Mouse (Mus musculus): ENCODE results near the gene Rab13. TPM values are rescaled to one million over a fixed set of nuclear protein-coding genes. Genes with fewer than 3 reads are reported as not detected.

The Rab13 gene
- polyA plus RNA-seq (2015; fragmentation: Nextera tagmentation; extraction: Ambion mirVana) = 21.7 and 22.2 TPM in 2 replicates

- Histone ChIP-seq H3K4me3 (replicated peaks; ENCODE audit: low read length) (peak within 1 kb of the TSS; percentile 60), H3K36me3 (ENCODE audit: control insufficient read depth, insufficient read depth) (peaks cover 21% of the 10 kb centered on the region), H3K4me1 (replicated peaks; ENCODE audit: control insufficient read depth, insufficient read depth, low read length) (peaks cover 20% of the 10 kb centered on the region), H3K9me3 (ENCODE audit: control insufficient read depth, low read length) (no peaks in the 10 kb centered on the region), H3K4me2 (ENCODE audit: low read length) (peak within 1 kb of the TSS; percentile 97), H3K9ac (replicated peaks; ENCODE audit: low read depth, low read length) (peak within 1 kb of the TSS; percentile 62), H3K27me3 (replicated peaks; ENCODE audit: control insufficient read depth, insufficient read depth, low read length) (no peaks in the 10 kb centered on the region), H3K27ac (ENCODE audit: low read length) (peak within 1 kb of the TSS; percentile 72)
- ATAC-seq = peak; percentile 97
- under 1% methylated on average over 41 of the region's 42 CpGs for WGBS
Observed at GRCm38 (mm10) chr3:90213377-90213866, at the start of gene Rab13, which contains the start of gene Rps27. Gene Rab13, plus strand, starts transcription at chr3:90213695. Gene Rps27, minus strand, starts transcription at chr3:90213651.

- WGBS = 77% methylated on average over 3 of the region's 3 CpGs
Observed at GRCm38 (mm10) chr3:90179566-90179965, 33.9 kb upstream of the Rab13 start.

DNA sequence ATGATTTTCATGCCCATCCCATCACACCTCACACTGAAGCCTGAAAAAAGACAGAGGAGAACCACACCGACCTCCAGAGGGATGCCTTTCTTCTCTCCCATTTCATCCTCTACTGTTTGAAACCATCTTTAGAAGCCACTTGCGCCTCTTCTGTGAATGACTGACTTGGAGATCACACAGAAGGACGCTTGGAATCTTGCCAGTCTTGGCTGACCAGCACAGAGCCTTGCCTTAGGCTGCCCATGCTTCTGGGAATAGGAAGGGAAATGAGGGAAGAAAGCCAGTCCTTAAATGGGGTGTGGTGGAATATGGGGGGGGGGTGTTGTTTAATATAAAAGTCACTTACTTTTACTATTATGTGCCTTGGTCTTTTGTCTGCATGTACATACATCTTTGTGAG, 29.9 kb upstream of the Rab13 start:
- ATAC-seq = no peak
- H3K4me2 ChIP-seq (ENCODE audit: low read length) = no peak overlapping the region
- no peaks in the 10 kb centered on the region for H3K36me3 ChIP-seq (ENCODE audit: control insufficient read depth, insufficient read depth)
- H3K4me1 ChIP-seq (replicated peaks; ENCODE audit: control insufficient read depth, insufficient read depth, low read length) = no peaks in the 10 kb centered on the region
- no peak overlapping the region for H3K9ac ChIP-seq (replicated peaks; ENCODE audit: low read depth, low read length)
- H3K4me3 ChIP-seq (replicated peaks; ENCODE audit: low read length) = no peak overlapping the region
- no peaks in the 10 kb centered on the region for H3K9me3 ChIP-seq (ENCODE audit: control insufficient read depth, low read length)
- 63% methylated on average over 3 of the region's 3 CpGs for WGBS
- H3K27ac ChIP-seq (ENCODE audit: low read length) = no peak overlapping the region
- no peaks in the 10 kb centered on the region for H3K27me3 ChIP-seq (replicated peaks; ENCODE audit: control insufficient read depth, insufficient read depth, low read length)

More at GRCm38 (mm10) chr3:90179566-90179965, 33.9 kb upstream of the Rab13 start:
- no peaks in the 10 kb centered on the region for H3K4me1 ChIP-seq (replicated peaks; ENCODE audit: control insufficient read depth, insufficient read depth, low read length)
- H3K9me3 ChIP-seq (ENCODE audit: control insufficient read depth, low read length) = no peaks in the 10 kb centered on the region
- no peak overlapping the region for H3K9ac ChIP-seq (replicated peaks; ENCODE audit: low read depth, low read length)
- ATAC-seq = no peak
- H3K4me3 ChIP-seq (replicated peaks; ENCODE audit: low read length) = no peak overlapping the region
- no peak overlapping the region for H3K27ac ChIP-seq (ENCODE audit: low read length)
- H3K4me2 ChIP-seq (ENCODE audit: low read length) = no peak overlapping the region
- H3K27me3 ChIP-seq (replicated peaks; ENCODE audit: control insufficient read depth, insufficient read depth, low read length) = no peaks in the 10 kb centered on the region
- no peaks in the 10 kb centered on the region for H3K36me3 ChIP-seq (ENCODE audit: control insufficient read depth, insufficient read depth)

DNA sequence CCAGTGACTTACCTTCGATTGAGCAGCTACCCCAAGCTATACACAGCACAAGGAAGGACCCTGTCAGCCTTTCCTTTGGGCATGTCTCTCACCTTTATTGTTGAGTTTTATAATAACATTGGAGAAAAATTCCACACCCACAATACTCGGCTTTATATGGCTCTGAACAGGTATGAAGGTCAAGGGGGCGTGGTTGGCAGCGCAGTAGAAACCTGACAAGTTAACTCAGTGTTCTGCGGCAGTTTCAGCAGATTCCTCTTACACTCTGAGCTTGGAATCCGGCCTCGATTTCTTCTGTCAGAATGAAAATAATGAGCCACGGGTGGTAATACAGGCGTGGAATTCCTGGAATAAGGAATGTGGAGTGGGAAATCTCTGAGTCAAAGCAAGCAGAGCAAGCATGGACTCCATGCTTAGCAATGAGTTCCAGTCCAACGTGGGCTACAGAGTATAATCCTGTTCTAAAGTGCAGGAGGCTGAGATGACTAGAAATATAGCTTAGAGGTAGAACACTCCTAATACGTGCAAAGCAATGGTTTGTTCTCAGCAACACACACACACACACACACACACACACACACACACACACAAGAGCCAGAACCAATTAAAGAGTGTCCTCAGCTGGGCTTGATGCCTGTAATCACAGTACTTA, 22.5 kb upstream of the Rab13 start:
- Histone ChIP-seq H3K4me2 (ENCODE audit: low read length) (no peak overlapping the region), H3K4me3 (replicated peaks; ENCODE audit: low read length) (no peak overlapping the region), H3K36me3 (ENCODE audit: control insufficient read depth, insufficient read depth) (no peaks in the 10 kb centered on the region), H3K4me1 (replicated peaks; ENCODE audit: control insufficient read depth, insufficient read depth, low read length) (no peaks in the 10 kb centered on the region), H3K27ac (ENCODE audit: low read length) (no peak overlapping the region), H3K9me3 (ENCODE audit: control insufficient read depth, low read length) (no peaks in the 10 kb centered on the region), H3K27me3 (replicated peaks; ENCODE audit: control insufficient read depth, insufficient read depth, low read length) (no peaks in the 10 kb centered on the region), H3K9ac (replicated peaks; ENCODE audit: low read depth, low read length) (no peak overlapping the region)
- WGBS = 82% methylated on average over 11 of the region's 11 CpGs
- no peak for ATAC-seq

- Histone ChIP-seq H3K4me2 (ENCODE audit: low read length) (no peak overlapping the region), H3K9me3 (ENCODE audit: control insufficient read depth, low read length) (no peaks in the 10 kb centered on the region), H3K4me1 (replicated peaks; ENCODE audit: control insufficient read depth, insufficient read depth, low read length) (no peaks in the 10 kb centered on the region), H3K36me3 (ENCODE audit: control insufficient read depth, insufficient read depth) (no peaks in the 10 kb centered on the region), H3K27ac (ENCODE audit: low read length) (no peak overlapping the region), H3K9ac (replicated peaks; ENCODE audit: low read depth, low read length) (no peak overlapping the region), H3K27me3 (replicated peaks; ENCODE audit: control insufficient read depth, insufficient read depth, low read length) (no peaks in the 10 kb centered on the region), H3K4me3 (replicated peaks; ENCODE audit: low read length) (no peak overlapping the region)
- 20% methylated on average over 4 of the region's 4 CpGs for WGBS
- no peak for ATAC-seq
Observed at GRCm38 (mm10) chr3:90194759-90195158, 18.7 kb upstream of the Rab13 start.

GRCm38 (mm10) chr3:90195644-90196043, 17.9 kb upstream of the Rab13 start:
- H3K4me1 ChIP-seq (replicated peaks; ENCODE audit: control insufficient read depth, insufficient read depth, low read length) = no peaks in the 10 kb centered on the region
- H3K27me3 ChIP-seq (replicated peaks; ENCODE audit: control insufficient read depth, insufficient read depth, low read length) = no peaks in the 10 kb centered on the region
- no peak for ATAC-seq
- no peaks in the 10 kb centered on the region for H3K36me3 ChIP-seq (ENCODE audit: control insufficient read depth, insufficient read depth)
- no peak overlapping the region for H3K27ac ChIP-seq (ENCODE audit: low read length)
- no peaks in the 10 kb centered on the region for H3K9me3 ChIP-seq (ENCODE audit: control insufficient read depth, low read length)
- H3K9ac ChIP-seq (replicated peaks; ENCODE audit: low read depth, low read length) = no peak overlapping the region
- no peak overlapping the region for H3K4me3 ChIP-seq (replicated peaks; ENCODE audit: low read length)
- WGBS = 77% methylated on average over 1 of the region's 1 CpGs
- no peak overlapping the region for H3K4me2 ChIP-seq (ENCODE audit: low read length)

DNA sequence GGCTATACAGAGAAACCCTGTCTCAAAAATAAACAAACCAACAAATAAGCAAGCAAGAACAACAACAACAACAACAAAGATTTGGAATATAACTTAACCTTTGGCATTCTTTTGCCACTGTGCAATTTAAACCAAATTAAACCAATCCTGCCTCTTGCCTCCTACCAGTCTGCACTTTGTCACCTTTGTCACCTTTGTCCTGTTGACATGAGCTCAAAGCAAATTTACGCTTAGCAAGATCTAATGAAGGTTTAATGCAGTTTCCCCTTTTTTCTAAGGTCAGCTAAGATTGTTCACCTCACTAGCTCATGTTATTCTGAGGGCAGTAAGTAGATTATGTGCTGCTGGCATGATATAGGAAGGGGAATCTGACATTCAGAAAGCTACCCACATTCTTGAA, 15.9 kb upstream of the Rab13 start:
- Histone ChIP-seq H3K27ac (ENCODE audit: low read length) (no peak overlapping the region), H3K4me3 (replicated peaks; ENCODE audit: low read length) (no peak overlapping the region), H3K9me3 (ENCODE audit: control insufficient read depth, low read length) (no peaks in the 10 kb centered on the region), H3K4me1 (replicated peaks; ENCODE audit: control insufficient read depth, insufficient read depth, low read length) (no peaks in the 10 kb centered on the region), H3K27me3 (replicated peaks; ENCODE audit: control insufficient read depth, insufficient read depth, low read length) (no peaks in the 10 kb centered on the region), H3K36me3 (ENCODE audit: control insufficient read depth, insufficient read depth) (no peaks in the 10 kb centered on the region), H3K4me2 (ENCODE audit: low read length) (no peak overlapping the region), H3K9ac (replicated peaks; ENCODE audit: low read depth, low read length) (no peak overlapping the region)
- no peak for ATAC-seq
- WGBS = 78% methylated on average over 1 of the region's 1 CpGs

- H3K27me3 ChIP-seq (replicated peaks; ENCODE audit: control insufficient read depth, insufficient read depth, low read length) = no peaks in the 10 kb centered on the region
- no peak overlapping the region for H3K9ac ChIP-seq (replicated peaks; ENCODE audit: low read depth, low read length)
- no peak overlapping the region for H3K4me3 ChIP-seq (replicated peaks; ENCODE audit: low read length)
- 12% methylated on average over 1 of the region's 1 CpGs for WGBS
- no peak for ATAC-seq
- no peaks in the 10 kb centered on the region for H3K4me1 ChIP-seq (replicated peaks; ENCODE audit: control insufficient read depth, insufficient read depth, low read length)
- H3K9me3 ChIP-seq (ENCODE audit: control insufficient read depth, low read length) = no peaks in the 10 kb centered on the region
- H3K27ac ChIP-seq (ENCODE audit: low read length) = no peak overlapping the region
- H3K4me2 ChIP-seq (ENCODE audit: low read length) = no peak overlapping the region
- 0 out of 2 replicates have a peak, but pooled peaks cover 3% of the 10 kb centered on the region for H3K36me3 ChIP-seq (ENCODE audit: control insufficient read depth, insufficient read depth)
Observed at GRCm38 (mm10) chr3:90202884-90203283, 10.6 kb upstream of the Rab13 start.

DNA sequence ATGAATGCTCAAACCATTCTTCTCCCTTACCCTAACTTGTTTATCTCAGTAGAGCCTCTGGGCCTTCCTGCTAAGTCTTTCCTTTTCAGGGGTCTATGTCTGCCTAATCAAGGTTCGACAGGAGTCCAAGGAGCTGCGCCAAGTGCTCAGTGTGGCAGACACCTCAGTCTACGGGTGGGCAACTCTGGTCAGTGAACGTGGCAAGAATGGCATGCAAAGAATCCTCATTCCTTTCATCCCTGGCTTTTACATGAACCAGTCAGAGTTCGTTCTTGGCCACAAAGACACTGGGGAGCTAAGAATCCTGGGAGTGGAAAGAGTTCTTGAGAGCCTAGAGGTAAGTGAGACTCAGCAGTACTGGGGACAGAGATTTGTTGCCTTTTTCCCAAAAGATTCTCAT, 9.9 kb upstream of the Rab13 start:
- Histone ChIP-seq H3K9me3 (ENCODE audit: control insufficient read depth, low read length) (no peaks in the 10 kb centered on the region), H3K27me3 (replicated peaks; ENCODE audit: control insufficient read depth, insufficient read depth, low read length) (no peaks in the 10 kb centered on the region), H3K36me3 (ENCODE audit: control insufficient read depth, insufficient read depth) (peaks cover 7% of the 10 kb centered on the region; the same call in 1 of the 2 replicates), H3K9ac (replicated peaks; ENCODE audit: low read depth, low read length) (no peak overlapping the region), H3K4me1 (replicated peaks; ENCODE audit: control insufficient read depth, insufficient read depth, low read length) (no peaks in the 10 kb centered on the region), H3K27ac (ENCODE audit: low read length) (no peak overlapping the region), H3K4me3 (replicated peaks; ENCODE audit: low read length) (no peak overlapping the region), H3K4me2 (ENCODE audit: low read length) (no peak overlapping the region)
- no peak for ATAC-seq
- WGBS = 71% methylated on average over 5 of the region's 5 CpGs
